Mouse (Mus musculus): ENCODE measurements around the gene Asic5. TPM values are rescaled to one million over a fixed set of nuclear protein-coding genes. Genes with fewer than 3 reads are reported as not detected.

Asic5 gene
- total RNA-seq, 2 experiments from 2014 or later: not detected

DNA sequence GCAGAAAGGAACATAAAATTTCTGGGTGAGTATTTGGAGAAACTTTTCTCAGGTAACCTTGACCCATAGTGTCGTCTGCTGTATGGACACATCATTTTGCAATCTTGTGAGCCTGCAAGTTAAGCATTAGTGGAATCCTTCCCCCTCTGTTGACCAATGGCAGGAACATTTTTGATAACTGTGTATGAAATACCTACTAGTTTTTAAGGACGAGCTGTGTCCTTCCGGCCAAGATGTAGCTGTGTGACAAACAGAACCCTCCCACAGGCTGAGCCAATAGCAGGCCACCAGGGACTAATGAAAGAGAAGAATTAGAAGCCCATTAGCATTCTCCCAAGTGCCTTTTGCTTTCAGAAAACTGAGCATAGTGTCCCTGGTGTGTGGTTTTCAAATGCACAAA is 8.4 kb downstream of the Asic5 start:
- intact Hi-C loops (cut with DNase I): no loop called here

DNA sequence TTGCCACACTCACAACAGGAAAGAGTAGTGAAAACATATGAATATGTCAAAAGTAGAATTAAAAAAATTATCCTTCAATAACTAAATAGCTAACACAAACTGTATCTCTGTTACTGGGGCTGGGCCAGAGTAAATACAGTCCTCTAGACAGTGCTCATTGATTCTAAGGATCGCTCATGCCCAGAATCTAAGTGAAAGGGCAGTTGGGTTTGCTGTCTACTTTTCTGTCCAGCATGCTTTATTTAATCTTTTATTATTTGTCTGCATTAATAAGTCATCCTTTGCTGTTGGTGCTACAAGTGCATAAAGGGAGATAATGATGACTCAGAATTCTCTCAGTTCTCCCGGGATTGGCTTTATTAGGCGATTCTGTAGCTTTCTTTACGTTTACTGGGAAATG is 13.3 kb downstream of the Asic5 start:
- no peak for DNase-seq (ENCODE audit: extremely low spot score in 1 of 2, low spot score in 2 of 2)
- intact Hi-C loops (cut with DNase I): no loop called here

More for the DNA sequence above, 8.4 kb downstream of the Asic5 start:
- DNase-seq (ENCODE audit: extremely low spot score in 1 of 2, low spot score in 2 of 2): no peak

DNA sequence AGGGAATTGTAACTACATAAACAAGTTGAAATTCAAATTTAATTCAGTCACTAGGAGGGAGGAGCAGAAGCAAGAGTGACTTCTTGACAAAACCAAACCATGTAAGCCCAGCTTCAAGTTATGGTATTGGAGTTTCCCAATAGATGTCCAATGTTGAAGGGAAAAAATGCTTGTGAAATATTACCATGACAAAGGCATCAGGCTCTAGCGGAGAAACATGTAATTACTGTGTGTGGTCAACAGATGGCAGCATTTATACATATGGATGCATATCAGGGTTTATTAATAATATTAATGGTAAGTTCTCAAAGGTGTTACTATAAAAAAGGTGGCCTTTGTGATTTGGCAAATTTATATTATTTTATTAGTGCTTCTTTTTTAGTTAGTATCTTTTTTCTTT is 13.9 kb downstream of the Asic5 start:
- intact Hi-C loops (cut with DNase I): no loop called here
- DNase-seq (ENCODE audit: extremely low spot score in 1 of 2, low spot score in 2 of 2): peak; percentile 19 to 33

DNA sequence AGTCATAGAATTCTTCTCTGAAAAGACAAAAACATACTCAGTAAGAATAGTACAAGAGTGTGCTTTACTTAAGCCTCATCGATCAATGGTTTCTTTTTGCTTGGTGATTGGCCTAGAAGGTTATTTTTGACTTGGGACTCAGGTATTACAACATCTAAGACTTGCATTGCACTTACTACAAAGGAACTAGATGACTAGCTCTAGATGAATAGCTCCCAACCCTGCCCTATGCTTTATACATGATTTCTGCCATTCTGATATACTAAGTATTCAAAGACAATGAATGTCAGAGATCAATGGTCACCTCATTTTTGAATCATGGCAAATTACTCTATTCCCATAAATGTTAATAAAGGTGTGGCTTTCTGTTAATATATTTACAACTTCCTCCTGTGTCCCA is 24.9 kb downstream of the Asic5 start:
- no peak for DNase-seq (ENCODE audit: extremely low spot score in 1 of 2, low spot score in 2 of 2)
- intact Hi-C loops (cut with DNase I): no loop called here

DNA sequence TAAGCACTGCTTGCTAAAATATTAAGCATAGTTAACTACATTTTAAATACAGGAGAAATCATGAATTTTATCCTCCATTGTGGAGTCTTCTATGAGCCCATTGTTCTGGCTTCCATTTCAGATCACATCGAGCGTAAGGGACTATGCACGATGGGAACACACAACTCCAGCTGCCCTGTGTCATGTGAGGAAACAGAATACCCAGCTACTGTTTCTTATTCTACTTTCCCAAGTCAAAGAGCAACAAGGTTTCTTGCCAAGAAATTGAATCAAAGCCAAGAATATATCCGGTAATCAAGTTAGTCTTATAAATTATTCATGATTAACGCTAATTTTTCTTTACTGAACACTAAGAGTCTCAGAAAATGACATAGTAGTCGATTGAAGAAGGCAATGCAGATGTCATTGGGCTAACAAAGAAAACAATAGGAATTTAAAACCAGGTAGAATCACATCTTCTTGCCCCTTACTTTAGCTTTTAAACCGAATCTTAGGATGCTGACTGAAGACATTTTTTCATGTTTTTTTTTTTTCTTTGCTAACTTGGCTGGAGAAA is 32.1 kb downstream of the Asic5 start:
- intact Hi-C loops (cut with DNase I): no loop called here
- no peak for DNase-seq (ENCODE audit: extremely low spot score in 1 of 2, low spot score in 2 of 2)

DNA sequence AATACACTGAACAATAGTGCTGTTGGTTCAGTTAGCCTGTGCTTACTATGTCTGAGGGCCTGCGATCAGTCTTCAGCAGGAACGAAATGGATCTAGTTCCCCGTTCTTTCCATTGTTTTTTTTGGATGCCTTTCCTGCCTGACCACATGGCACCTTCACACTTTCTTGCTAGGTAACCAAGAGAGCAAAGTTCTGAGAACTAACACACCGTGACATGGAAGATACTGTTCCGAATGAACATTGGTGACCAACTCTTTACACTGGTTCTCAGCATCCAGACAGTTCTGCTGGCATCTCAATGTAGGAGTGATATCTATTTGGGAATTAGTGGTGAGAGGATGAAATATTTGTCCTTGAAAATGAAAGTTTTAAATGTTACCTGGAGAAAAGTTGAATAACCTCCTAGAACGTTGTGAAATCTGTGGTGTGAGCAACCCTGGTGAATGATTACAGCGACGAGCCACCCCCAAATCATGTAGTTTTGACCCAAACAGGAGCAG is 40.4 kb downstream of the Asic5 start:
- intact Hi-C loops (cut with DNase I): no loop called here
- no peak for DNase-seq (ENCODE audit: extremely low spot score in 1 of 2, low spot score in 2 of 2)

DNA sequence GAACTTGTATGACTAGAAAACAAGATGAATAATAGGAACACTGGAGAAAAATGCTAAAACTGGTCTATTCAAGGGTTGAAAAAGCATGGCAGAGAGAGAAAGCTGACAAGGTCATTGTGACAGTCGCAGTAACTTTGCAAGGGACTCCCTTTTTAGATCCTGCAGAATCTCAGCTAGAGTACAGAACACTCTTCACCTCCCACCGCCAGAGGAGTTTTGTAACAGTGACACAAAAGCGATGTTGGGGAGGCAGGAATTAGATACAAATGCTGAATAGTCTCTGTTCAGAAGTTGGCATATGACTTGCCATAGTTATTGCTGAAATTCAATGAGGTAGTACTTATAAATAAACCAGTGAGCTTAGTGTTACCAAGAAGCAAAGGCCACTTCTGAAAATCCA is 41.0 kb downstream of the Asic5 start:
- intact Hi-C loops (cut with DNase I): no loop called here
- no peak for DNase-seq (ENCODE audit: extremely low spot score in 1 of 2, low spot score in 2 of 2)

DNA sequence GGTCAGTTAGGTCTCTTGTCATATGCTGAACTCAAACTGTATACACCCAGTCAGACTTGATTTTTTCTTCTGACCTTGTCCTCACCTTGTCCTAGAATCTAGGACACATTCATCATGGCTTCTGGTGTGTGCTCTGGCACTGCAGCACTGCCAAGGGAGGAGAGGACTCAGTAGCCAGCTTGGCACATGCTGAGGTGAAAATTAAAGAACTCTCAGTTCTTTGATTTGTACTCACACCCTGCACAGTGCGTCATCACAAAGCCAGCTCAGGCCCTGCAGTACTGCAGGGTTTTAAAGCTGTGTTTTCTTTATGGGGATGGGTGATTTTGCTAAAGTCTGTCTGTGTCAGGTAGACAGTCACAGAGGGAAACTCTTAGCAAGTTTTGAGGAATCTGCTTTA is 45.2 kb downstream of the Asic5 start:
- intact Hi-C loops (cut with DNase I): loop anchor here (5.0 kb wide), 1 partner anchor 90 kb away; no protein-coding TSS in a partner anchor

DNA sequence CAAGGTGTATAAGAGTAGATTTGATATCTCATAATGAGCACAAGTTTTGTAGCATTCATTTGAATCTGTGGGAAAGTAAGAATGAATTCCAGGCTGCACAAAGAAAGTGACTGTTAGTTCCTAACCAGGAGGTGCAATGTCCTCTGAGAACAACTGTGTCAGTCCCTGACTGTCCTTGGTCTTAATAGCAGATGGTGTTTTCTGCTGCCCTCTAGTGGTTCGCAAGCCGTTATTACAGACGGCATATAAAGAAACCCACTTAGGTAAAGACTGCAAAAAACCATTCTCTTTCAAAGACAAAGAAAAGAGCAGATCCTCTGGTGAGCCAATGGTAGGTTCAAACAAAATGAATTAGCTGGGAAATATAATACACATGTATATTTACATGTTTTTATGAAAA is 47.1 kb downstream of the Asic5 start:
- peak in 1 of 2 experiments; percentile 49 for DNase-seq (ENCODE audit: extremely low spot score in 1 of 2, low spot score in 2 of 2)
- intact Hi-C loops (cut with DNase I): loop anchor here (5.0 kb wide), 1 partner anchor 92 kb away; no protein-coding TSS in a partner anchor

More for the DNA sequence above, 45.2 kb downstream of the Asic5 start:
- no peak for DNase-seq (ENCODE audit: extremely low spot score in 1 of 2, low spot score in 2 of 2)

DNA sequence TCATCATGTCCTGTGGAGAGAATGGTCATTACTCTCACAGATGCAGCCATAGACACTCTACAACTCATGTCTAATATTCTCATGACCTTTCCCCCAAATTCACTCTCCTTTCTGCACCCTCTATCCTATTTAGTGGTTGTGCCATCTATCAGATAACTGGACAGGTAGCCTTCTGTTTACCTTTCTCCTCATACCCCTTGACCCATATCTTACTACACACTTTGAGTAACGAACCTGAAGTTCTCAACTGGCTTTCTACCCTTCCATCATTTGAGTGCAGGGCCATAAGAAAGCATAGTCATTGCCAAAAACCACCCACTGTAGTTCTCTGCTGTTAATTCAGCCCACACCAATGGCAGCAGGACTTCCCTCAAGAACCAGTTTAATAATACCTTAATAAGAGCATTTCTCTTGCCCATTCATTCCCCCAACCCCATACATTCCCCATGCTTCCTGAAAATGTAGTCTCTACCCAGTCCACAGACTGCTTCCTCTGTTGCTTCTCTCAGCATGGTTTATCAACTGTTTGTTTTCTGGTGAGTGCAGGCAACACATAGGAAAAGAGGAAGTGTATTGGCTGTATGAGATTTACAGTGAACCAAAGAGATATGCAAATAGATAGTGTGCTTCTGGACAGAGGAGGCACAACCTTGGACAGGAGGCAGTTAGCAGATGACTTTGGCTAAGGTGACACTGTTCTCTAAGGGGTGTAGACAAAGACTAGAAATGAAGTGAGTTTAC is 48.1 kb downstream of the Asic5 start:
- DNase-seq (ENCODE audit: extremely low spot score in 1 of 2, low spot score in 2 of 2): no peak
- intact Hi-C loops (cut with DNase I): no loop called here

DNA sequence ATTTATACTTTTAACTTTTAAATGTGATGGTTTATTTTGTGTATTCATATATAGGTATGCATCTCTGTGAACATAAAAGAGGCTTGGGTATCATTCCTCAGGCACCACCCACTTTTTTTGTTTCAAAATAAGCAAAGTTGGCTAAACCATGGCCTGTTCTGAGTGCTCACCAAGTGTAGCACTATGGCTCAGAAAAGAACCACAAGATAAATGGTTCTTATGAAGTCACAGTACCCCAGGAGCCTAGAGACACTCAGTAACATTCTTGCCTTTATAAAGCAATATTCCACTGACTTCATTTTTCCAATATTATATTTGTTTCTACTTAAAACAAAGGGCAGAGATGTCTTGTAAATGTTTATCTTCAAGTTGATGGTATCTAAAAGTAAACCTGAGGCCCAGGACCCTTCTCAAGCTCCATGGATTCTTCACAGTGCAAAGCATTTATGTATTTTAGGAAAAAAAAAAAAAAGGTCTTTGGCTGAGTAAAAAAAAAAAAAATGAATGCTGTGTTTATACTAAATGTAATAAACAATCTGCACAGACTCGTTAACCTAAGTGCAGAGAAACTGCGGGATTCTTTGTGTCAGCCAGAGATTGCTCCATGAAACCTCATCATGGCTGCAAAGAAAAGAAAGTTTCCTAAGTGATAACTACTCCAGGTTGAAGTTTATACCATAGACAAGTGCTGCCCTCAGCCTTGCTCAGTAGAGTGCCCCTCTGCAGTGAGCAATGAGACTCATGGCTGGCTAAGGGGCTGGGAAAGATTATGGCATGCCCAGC is 54.4 kb downstream of the Asic5 start:
- DNase-seq (ENCODE audit: extremely low spot score in 1 of 2, low spot score in 2 of 2): no peak
- intact Hi-C loops (cut with DNase I): no loop called here

DNA sequence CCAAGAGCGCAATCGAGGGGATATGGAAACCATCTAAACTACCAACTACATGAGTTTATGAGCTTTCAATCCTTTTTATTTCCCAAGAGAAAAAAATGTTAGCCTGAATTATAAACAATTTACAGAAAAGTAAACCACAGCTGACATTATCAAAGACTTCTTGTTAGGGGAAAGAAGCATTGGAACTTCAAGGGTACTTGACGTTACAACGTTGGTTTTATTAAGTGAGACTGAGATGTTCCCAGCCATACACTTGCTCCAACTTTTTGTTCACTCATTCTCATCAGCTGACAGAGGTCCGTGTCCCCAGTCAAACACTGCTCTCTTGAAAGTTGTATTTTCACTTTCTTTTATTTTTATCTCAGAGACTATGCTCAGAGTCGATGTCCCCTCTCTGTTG is 61.6 kb downstream of the Asic5 start:
- intact Hi-C loops (cut with DNase I): no loop called here
- no peak for DNase-seq (ENCODE audit: extremely low spot score in 1 of 2, low spot score in 2 of 2)

DNA sequence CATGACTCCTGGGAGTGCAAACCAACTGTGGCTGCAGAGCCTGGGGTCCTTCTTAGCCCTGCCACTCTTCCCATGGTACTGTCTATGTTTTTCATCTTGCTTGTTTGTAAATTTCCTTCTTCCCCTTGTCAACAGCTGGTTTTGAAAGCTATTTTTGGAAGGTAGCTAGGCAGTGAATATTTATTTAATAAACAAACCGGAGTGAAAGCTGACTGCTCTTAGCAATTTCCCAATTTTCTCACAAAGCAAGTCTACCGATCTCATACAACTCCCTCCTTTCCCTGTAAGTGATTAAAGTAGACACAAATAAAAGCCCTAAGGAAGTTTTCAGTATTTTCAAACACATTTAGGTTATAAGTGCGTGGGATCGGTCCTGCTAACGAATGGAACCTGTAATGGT is 62.8 kb downstream of the Asic5 start:
- intact Hi-C loops (cut with DNase I): loop anchor here (5.0 kb wide), 1 partner anchor 287 kb away; no protein-coding TSS in a partner anchor
- DNase-seq (ENCODE audit: extremely low spot score in 1 of 2, low spot score in 2 of 2): no peak

DNA sequence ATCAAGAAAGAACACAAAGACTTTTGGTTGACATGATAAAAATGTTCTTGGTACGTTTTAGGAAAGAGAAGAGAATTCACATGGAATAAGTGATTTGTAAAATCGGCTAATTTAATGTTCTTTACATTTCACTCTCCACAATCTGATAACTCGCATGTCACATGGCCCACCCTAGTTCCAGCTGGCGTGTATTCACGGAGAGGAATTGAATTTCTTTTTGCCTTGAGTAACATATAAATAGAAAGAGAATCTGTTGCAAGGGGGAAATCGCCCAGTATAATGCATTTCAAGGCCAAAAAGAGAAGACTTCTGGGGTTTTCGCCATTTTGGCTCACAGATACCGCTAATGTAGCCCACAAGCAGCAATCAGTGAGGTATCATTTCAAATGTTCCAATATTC is 64.0 kb downstream of the Asic5 start:
- intact Hi-C loops (cut with DNase I): loop anchor here (5.0 kb wide), 1 partner anchor 286 kb away; no protein-coding TSS in a partner anchor
- peak in 1 of 2 experiments; percentile 58 for DNase-seq (ENCODE audit: extremely low spot score in 1 of 2, low spot score in 2 of 2)

DNA sequence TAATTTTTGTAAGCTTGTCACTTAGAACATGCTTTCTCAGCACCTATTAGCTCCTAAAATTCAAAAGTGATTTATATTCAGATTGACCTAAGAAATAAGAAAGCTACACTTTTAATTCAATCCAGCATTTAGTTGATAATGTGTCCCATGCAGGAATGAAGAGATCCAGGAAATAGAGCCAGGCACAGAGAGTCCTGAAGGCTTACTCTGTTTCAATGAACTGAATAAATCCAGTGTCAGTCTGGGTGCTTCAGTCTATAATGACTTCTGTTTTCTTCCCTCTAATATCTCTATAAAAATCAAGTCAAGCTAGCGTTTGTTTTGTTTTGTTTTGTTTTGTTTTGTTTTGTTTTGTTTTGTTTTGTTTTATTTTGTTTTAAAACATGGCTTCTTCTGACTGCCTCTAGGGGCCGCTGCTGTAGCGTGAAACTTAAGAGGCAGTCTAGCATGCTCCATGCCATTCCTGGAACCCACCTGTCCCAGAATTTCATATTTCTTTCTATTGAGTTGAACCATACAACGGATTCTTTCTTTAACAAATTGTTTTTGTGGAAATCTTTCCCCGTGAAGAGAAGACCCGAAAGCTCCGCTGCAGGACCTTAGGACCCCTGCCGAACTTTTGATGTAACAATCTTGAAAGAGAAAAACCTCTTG is 65.1 kb downstream of the Asic5 start:
- peak; percentile 44 to 65 for DNase-seq (ENCODE audit: extremely low spot score in 1 of 2, low spot score in 2 of 2)
- intact Hi-C loops (cut with DNase I): loop anchor here (5.0 kb wide), 1 partner anchor 285 kb away; no protein-coding TSS in a partner anchor

DNA sequence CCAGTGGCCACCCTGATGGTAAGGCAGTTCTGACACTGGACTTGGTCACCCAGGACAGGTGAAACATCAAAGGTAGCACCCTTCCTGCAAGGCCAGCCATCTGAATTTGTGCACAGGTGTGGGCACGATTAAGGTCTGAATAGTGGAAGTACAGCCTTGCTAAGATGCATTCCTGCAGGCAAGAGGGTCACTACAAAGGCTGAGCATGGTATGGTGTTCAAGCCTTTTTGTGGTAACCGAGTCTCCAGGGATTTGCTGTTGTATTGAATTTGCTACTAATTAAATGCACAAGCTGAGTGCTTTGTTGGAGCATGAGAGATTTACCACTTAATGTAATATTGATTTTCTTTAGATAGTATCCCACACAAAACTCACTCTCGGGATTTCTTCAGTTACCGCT is 66.0 kb downstream of the Asic5 start:
- intact Hi-C loops (cut with DNase I): loop anchor here (5.0 kb wide), 1 partner anchor 284 kb away; no protein-coding TSS in a partner anchor
- no peak for DNase-seq (ENCODE audit: extremely low spot score in 1 of 2, low spot score in 2 of 2)

DNA sequence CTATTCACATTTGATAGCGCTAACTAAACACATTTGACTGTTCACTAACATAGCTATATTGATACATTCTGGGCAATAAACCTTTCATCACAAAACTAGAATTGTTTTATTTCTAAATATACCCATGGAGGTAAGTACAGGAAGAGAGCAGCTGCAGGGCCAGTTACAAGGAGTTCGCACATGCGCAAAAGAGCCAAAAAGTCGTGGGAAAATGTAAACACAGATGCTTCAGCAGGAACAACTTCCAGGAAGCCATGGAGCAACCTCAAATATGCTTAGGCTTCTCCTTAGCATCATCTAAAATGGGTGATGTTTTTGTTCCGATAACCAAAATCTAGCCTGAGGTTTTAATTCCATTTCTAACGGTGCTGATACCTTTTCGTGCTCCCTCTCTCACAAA is 66.6 kb downstream of the Asic5 start:
- intact Hi-C loops (cut with DNase I): loop anchor here (5.0 kb wide), 1 partner anchor 284 kb away; no protein-coding TSS in a partner anchor

DNA sequence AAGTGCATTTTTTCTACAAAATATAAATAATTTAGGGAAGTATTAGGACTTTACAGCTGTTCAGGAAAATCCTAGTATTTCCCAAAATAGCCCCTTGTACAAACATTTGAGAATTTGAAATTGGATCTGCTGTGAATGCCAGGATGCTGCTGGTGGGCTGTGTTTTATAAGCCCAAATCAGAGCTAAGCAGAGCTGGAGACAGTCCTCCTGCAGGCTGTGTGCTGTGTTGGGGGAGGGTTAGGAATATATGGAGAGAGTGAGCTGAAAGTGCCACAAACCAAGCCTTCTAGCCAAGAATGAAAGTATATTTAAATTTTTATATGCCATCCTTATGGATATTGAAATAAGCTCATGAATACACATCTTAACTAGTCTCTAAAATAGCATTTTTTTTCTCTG is 69.4 kb downstream of the Asic5 start:
- intact Hi-C loops (cut with DNase I): loop anchor here (5.0 kb wide), 1 partner anchor 301 kb away; no protein-coding TSS in a partner anchor
- DNase-seq (ENCODE audit: extremely low spot score in 1 of 2, low spot score in 2 of 2): no peak

More for the DNA sequence above, 66.6 kb downstream of the Asic5 start:
- DNase-seq (ENCODE audit: extremely low spot score in 1 of 2, low spot score in 2 of 2): peak in 1 of 2 experiments; percentile 47

DNA sequence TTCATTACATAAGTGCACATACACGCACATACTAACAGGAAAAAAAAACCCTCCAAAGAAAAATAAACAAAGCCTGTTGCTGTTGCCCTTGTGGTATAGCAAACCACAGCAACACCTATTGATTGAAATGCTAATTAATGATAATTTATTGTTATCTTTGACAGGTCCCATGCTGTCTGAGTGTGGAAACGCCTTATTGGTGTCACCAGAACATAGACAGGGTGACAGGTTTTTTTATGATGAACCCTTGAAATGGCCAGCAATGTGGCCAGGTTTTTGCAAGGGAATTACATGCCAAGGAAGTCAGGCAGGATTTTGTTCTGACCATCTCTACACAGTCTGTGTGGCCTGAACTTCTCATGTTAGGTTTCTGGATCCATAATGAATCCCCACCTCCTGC is 69.9 kb downstream of the Asic5 start:
- intact Hi-C loops (cut with DNase I): loop anchor here (5.0 kb wide), 1 partner anchor 300 kb away; no protein-coding TSS in a partner anchor
- no peak for DNase-seq (ENCODE audit: extremely low spot score in 1 of 2, low spot score in 2 of 2)

Data from left cerebral cortex, postnatal 10 days (tissue).